18 mouse cellular contexts compared by ENCODE assay signal in genomic region chr10:20571521-20571920, GRCm38 (mm10).
DNase-seq lines count a peak whose midpoint lies in the region; TF ChIP-seq lines count a peak whose summit lies in the region.
"Had no signal": no experiment of that assay in that cellular context is flagged by ENCODE, and none has a peak within 500 bp of the region (broad histone marks: within the 10 kb centered on the region; RNA-seq: fewer than 3 reads in every experiment).

No protein-coding gene starts in this region.

- H3K4me3 ChIP-seq in gastrocnemius, adult 2 months = no peak overlapping the region
- H3K4me3 ChIP-seq: embryonic facial prominence, embryonic 12.5 days; forebrain, embryonic 10.5 days; forebrain, embryonic 13.5 days; hindbrain, embryonic 12.5 days; hindbrain, embryonic 15.5 days had no signal

- H3K27ac ChIP-seq in gastrocnemius, adult 2 months = peak overlapping the region; percentile 2; the same call in 1 of the 2 replicates
- H3K27ac ChIP-seq: embryonic facial prominence, embryonic 12.5 days; forebrain, embryonic 10.5 days; forebrain, embryonic 13.5 days; hindbrain, embryonic 12.5 days; hindbrain, embryonic 15.5 days had no signal

- intact Hi-C loops in gastrocnemius, adult 2 months (cut with DNase I) = no loop called here
- intact Hi-C loops in gastrocnemius, postnatal 36 days (cut with DNase I) = no loop called here

- TF ChIP-seq CTCF in gastrocnemius, adult 2 months (IDR thresholded peaks at IDR 0.05) = no peak

- DNase-seq in adrenal gland, postnatal 14 days = peak; percentile 20
- no peak for DNase-seq in adrenal gland, postnatal 10 days
- peak; percentile 26 for DNase-seq in gastrocnemius, adult 2 months
- no peak for DNase-seq in gastrocnemius, postnatal 36 days
- peak; percentile 14 for DNase-seq in lung, postnatal 10 days
- no peak for DNase-seq in lung, adult 18-20 months
- DNase-seq in Muller cell, postnatal 12 days (ENCODE audit: inconsistent ontology term) = peak; percentile 88
- no peak for DNase-seq in frontal cortex, postnatal 36 days (ENCODE audit: low spot score in 2 of 2)
- DNase-seq: adrenal gland, postnatal 25 days; cerebellum, adult 11-12 months; cerebellum, adult 8-10 months; cerebellum, postnatal 14 days; gastrocnemius, postnatal 14 days had no signal

Comparison
In these comparisons a context has a peak if more than half of its experiments do, and no peak if none do; other contexts are left out.
1. DNase-seq: peak in adrenal gland, postnatal 14 days (single experiment), gastrocnemius, adult 2 months (single experiment), lung, postnatal 10 days (single experiment) and Muller cell, postnatal 12 days (single experiment); none in adrenal gland, postnatal 10 days (single experiment), gastrocnemius, postnatal 36 days (0 of 2), lung, adult 18-20 months (0 of 2) and frontal cortex, postnatal 36 days (0 of 2).